Mouse (Mus musculus): Measurements from ENCODE around the gene Tyw5. TPM values are rescaled to one million over a fixed set of nuclear protein-coding genes. Genes with fewer than 3 reads are reported as not detected.

Gene Tyw5
- polyA plus RNA-seq, 1 experiment = 6.9 TPM

GRCm38 (mm10) chr1:57387876-57388275 is 19.0 kb downstream of the Tyw5 start:
- no peak for DNase-seq (ENCODE audit: low read depth)

- DNase-seq (ENCODE audit: low read depth) = no peak
These were observed 20.4 kb downstream of the Tyw5 start for GRCm38 (mm10) chr1:57386519-57386918.

- no peak for DNase-seq (ENCODE audit: low read depth)
These were observed 29.2 kb downstream of the Tyw5 start, which contains the start of gene 1700066M21Rik for GRCm38 (mm10) chr1:57377376-57378341. 1700066M21Rik (plus strand) TSS chr1:57377620.

GRCm38 (mm10) chr1:57376806-57377205 is 30.1 kb downstream of the Tyw5 start:
- no peak for DNase-seq (ENCODE audit: low read depth)

GRCm38 (mm10) chr1:57375276-57375675 is 31.6 kb downstream of the Tyw5 start:
- no peak for DNase-seq (ENCODE audit: low read depth)

GRCm38 (mm10) chr1:57370451-57370850 is 36.5 kb downstream of the Tyw5 start:
- DNase-seq (ENCODE audit: low read depth) = no peak

GRCm38 (mm10) chr1:57369111-57369510 is 37.8 kb downstream of the Tyw5 start:
- no peak for DNase-seq (ENCODE audit: low read depth)

GRCm38 (mm10) chr1:57367446-57367845 is 39.5 kb downstream of the Tyw5 start:
- no peak for DNase-seq (ENCODE audit: low read depth)

GRCm38 (mm10) chr1:57358546-57358945 is 48.4 kb downstream of the Tyw5 start:
- DNase-seq (ENCODE audit: low read depth) = no peak

GRCm38 (mm10) chr1:57351941-57352340 is 55.0 kb downstream of the Tyw5 start:
- no peak for DNase-seq (ENCODE audit: low read depth)

- no peak for DNase-seq (ENCODE audit: low read depth)
These were observed 59.4 kb downstream of the Tyw5 start for GRCm38 (mm10) chr1:57347487-57347886.

GRCm38 (mm10) chr1:57341197-57341596 is 65.7 kb downstream of the Tyw5 start:
- no peak for DNase-seq (ENCODE audit: low read depth)

- no peak for DNase-seq (ENCODE audit: low read depth)
These were observed 67.6 kb downstream of the Tyw5 start for GRCm38 (mm10) chr1:57339156-57339796.

Other genes with a start within 250 kb of the Tyw5 start
- gene 1700066M21Rik, start 29.5 kb downstream of the Tyw5 start, polyA plus RNA-seq (2012; rRNA removed) = 8.1 and 11.4 TPM in 2 replicates
- gene Maip1, start 773 bp downstream of the Tyw5 start, polyA plus RNA-seq (2012; rRNA removed) = 5.8 and 6.1 TPM in 2 replicates

All from gonadal fat pad, adult 2 months (tissue).